Mouse (Mus musculus) kidney, postnatal 10 days (tissue): ENCODE measurements around the gene Bsg.
"Not testable (repeated sequence)": the region's sequence is repeated elsewhere in the genome, so short reads cannot be mapped to it uniquely, and the experiment has no call there.

Source experiments
- DNase-seq: peaks from one replicate; pipeline ENCODE4 v3.0.0; 2021; ENCODE audit warnings: mixed read lengths

The Bsg gene

GRCm38 (mm10) chr10:79682916-79683582, 21.2 kb upstream of the Bsg start:
- peak; percentile 84 for DNase-seq

GRCm38 (mm10) chr10:79683726-79684640, 20.3 kb upstream of the Bsg start:
- DNase-seq: no peak

- DNase-seq: no peak
Measured at GRCm38 (mm10) chr10:79684770-79685600, 19.3 kb upstream of the Bsg start.

GRCm38 (mm10) chr10:79686219-79686618, 18.1 kb upstream of the Bsg start:
- DNase-seq: no peak

GRCm38 (mm10) chr10:79686691-79687090, 17.6 kb upstream of the Bsg start:
- no peak for DNase-seq

- DNase-seq: no peak
Measured at GRCm38 (mm10) chr10:79687513-79687912, 16.8 kb upstream of the Bsg start.

- DNase-seq: no peak
Measured at GRCm38 (mm10) chr10:79688720-79689119, 15.6 kb upstream of the Bsg start, which contains the start of gene Gzmm. Gzmm (plus strand) TSS chr10:79689020.

- DNase-seq: no peak
Measured at GRCm38 (mm10) chr10:79689178-79689577, 15.1 kb upstream of the Bsg start.

GRCm38 (mm10) chr10:79691986-79692548, 12.2 kb upstream of the Bsg start:
- DNase-seq: peak; percentile 22

GRCm38 (mm10) chr10:79693580-79694378, 10.5 kb upstream of the Bsg start:
- DNase-seq: no peak

GRCm38 (mm10) chr10:79694379-79694655, 10.0 kb upstream of the Bsg start:
- DNase-seq: no peak

GRCm38 (mm10) chr10:79695231-79696128, 8.8 kb upstream of the Bsg start:
- DNase-seq: peak; percentile 87

GRCm38 (mm10) chr10:79696129-79696651, 8.1 kb upstream of the Bsg start:
- DNase-seq: peak; percentile 54

- DNase-seq: peak; percentile 26
Measured at GRCm38 (mm10) chr10:79697916-79698315, 6.4 kb upstream of the Bsg start.

GRCm38 (mm10) chr10:79698459-79698858, 5.8 kb upstream of the Bsg start:
- no peak for DNase-seq

GRCm38 (mm10) chr10:79700676-79701075, 3.6 kb upstream of the Bsg start:
- DNase-seq: peak; percentile 30

GRCm38 (mm10) chr10:79701443-79702129, 2.7 kb upstream of the Bsg start:
- DNase-seq: peak; percentile 34

GRCm38 (mm10) chr10:79702970-79703369, 1.3 kb upstream of the Bsg start:
- not testable (repeated sequence) for DNase-seq

GRCm38 (mm10) chr10:79703541-79703940, 750 bp upstream of the Bsg start:
- no peak for DNase-seq

GRCm38 (mm10) chr10:79704970-79705360, 674 bp downstream of the Bsg start:
- DNase-seq: no peak
